Mouse (Mus musculus) stomach, embryonic 14.5 days (tissue): ENCODE results near the gene M1ap. TPM values are rescaled to one million over a fixed set of nuclear protein-coding genes. Genes with fewer than 3 reads are reported as not detected.

Experiments used
- ATAC-seq: fragments of 200-750 bp; cut with Nextera tagmentation; 2 replicates; pipeline ENCODE4 v1.8.0; 2017; ENCODE audit warnings: low read depth, moderate TSS enrichment; ENCODE audit not compliant: insufficient number of reproducible peaks, insufficient read depth, low FRiP score
- H3K27ac ChIP-seq: fragments of 300-500 bp; sonication (generic); 2 replicates; pipeline ENCODE4 v1.5.1; 2014; ENCODE audit warnings: mild to moderate bottlenecking, low read length, moderate library complexity, mixed read lengths
- H3K27me3 ChIP-seq: fragments of 300-500 bp; sonication (generic); 2 replicates; pipeline ENCODE4 v1.6.1; 2014; ENCODE audit warnings: low read length, control low read depth, mixed read lengths; ENCODE audit not compliant: control insufficient read depth, insufficient read depth
- H3K36me3 ChIP-seq: fragments of 300-500 bp; sonication (generic); 2 replicates; pipeline ENCODE4 v1.6.1; 2014; ENCODE audit warnings: mild to moderate bottlenecking, control low read depth, low read length, moderate library complexity, mixed read lengths; ENCODE audit not compliant: control insufficient read depth, insufficient read depth
- H3K4me1 ChIP-seq: fragments of 300-500 bp; sonication (generic); 2 replicates; pipeline ENCODE4 v1.6.1; 2014; ENCODE audit warnings: low read length, control low read depth, mixed read lengths; ENCODE audit not compliant: control insufficient read depth, insufficient read depth
- H3K4me2 ChIP-seq: fragments of 300-500 bp; sonication (generic); replicated peaks from 2 replicates; pipeline ENCODE4 v1.6.1; 2014; ENCODE audit warnings: low read depth, low read length, control low read depth
- H3K4me3 ChIP-seq: fragments of 300-500 bp; sonication (generic); 2 replicates; pipeline ENCODE4 v1.5.1; 2014; ENCODE audit warnings: low read depth, low read length, control low read depth
- H3K9ac ChIP-seq: fragments of 300-500 bp; sonication (generic); replicated peaks from 2 replicates; pipeline ENCODE4 v1.6.1; 2014; ENCODE audit warnings: low read depth, mild to moderate bottlenecking, control low read depth, low read length, moderate library complexity, mixed read lengths
- H3K9me3 ChIP-seq: fragments of 300-500 bp; sonication (generic); 2 replicates; pipeline ENCODE4 v1.6.1; 2016; ENCODE audit warnings: low read depth, low read length, control low read depth; ENCODE audit not compliant: control insufficient read depth
- WGBS: fragments of 180-500 bp; shearing (Covaris S2); extraction: QIAGEN DNeasy Blood & Tissue Kit; methylation state at CpG from one replicate; pipeline ENCODE4 v1.1.7; 2014; 5-methylcytosine and 5-hydroxymethylcytosine counted together
- polyA plus RNA-seq: library from polyadenylated mRNA; unstranded; fragments of >200 nt; fragmentation: Nextera tagmentation; extraction: Ambion mirVana; gene quantifications from 2 replicates; pipeline ENCODE4 v1.2.1, GENCODE M21; 2014

M1ap gene
- polyA plus RNA-seq, 1 experiment from 2014 or later: 0.35 TPM

GRCm38 (mm10) chr6:82996740-82997315 is 50.1 kb downstream of the M1ap start:
- Histone ChIP-seq H3K27ac (no peak overlapping the region; the same call in 1 of the 2 replicates), H3K27me3 (no peaks in the 10 kb centered on the region), H3K4me2 (peak overlapping the region; percentile 32), H3K9me3 (no peaks in the 10 kb centered on the region), H3K4me1 (peaks cover 4% of the 10 kb centered on the region; the same call in 1 of the 2 replicates), H3K4me3 (no peak overlapping the region), H3K36me3 (no peaks in the 10 kb centered on the region), H3K9ac (no peak overlapping the region)
- 10% methylated on average over 11 of the region's 11 CpGs for WGBS
- ATAC-seq: peak; percentile 95

GRCm38 (mm10) chr6:82997511-82998102 is 50.9 kb downstream of the M1ap start:
- 0 out of 2 replicates have a peak, but pooled peaks have one; percentile 8 for ATAC-seq
- no peaks in the 10 kb centered on the region for H3K27me3 ChIP-seq
- no peak overlapping the region for H3K4me2 ChIP-seq
- no peaks in the 10 kb centered on the region for H3K9me3 ChIP-seq
- no peak overlapping the region for H3K4me3 ChIP-seq
- H3K27ac ChIP-seq: peak overlapping the region; percentile 34; the same call in 1 of the 2 replicates
- H3K9ac ChIP-seq: no peak overlapping the region
- WGBS: 47% methylated on average over 7 of the region's 7 CpGs
- no peaks in the 10 kb centered on the region for H3K36me3 ChIP-seq
- H3K4me1 ChIP-seq: peaks cover 4% of the 10 kb centered on the region; the same call in 1 of the 2 replicates

GRCm38 (mm10) chr6:82998326-82998725 is 51.6 kb downstream of the M1ap start:
- WGBS: 68% methylated on average over 4 of the region's 4 CpGs
- no peak overlapping the region for H3K4me3 ChIP-seq
- H3K27me3 ChIP-seq: no peaks in the 10 kb centered on the region
- no peak for ATAC-seq
- peaks cover 4% of the 10 kb centered on the region; the same call in 1 of the 2 replicates for H3K4me1 ChIP-seq
- no peak overlapping the region for H3K4me2 ChIP-seq
- H3K9me3 ChIP-seq: no peaks in the 10 kb centered on the region
- H3K9ac ChIP-seq: no peak overlapping the region
- no peaks in the 10 kb centered on the region for H3K36me3 ChIP-seq
- no peak overlapping the region for H3K27ac ChIP-seq

- no peak for ATAC-seq
- 62% methylated on average over 8 of the region's 8 CpGs for WGBS
- no peaks in the 10 kb centered on the region for H3K27me3 ChIP-seq
Measured at GRCm38 (mm10) chr6:82999986-83000385, 53.3 kb downstream of the M1ap start.

GRCm38 (mm10) chr6:83003082-83003481 is 56.4 kb downstream of the M1ap start:
- Histone ChIP-seq H3K4me1 (no peaks in the 10 kb centered on the region), H3K9me3 (no peaks in the 10 kb centered on the region), H3K27ac (no peak overlapping the region), H3K4me3 (no peak overlapping the region), H3K9ac (no peak overlapping the region), H3K27me3 (no peaks in the 10 kb centered on the region), H3K36me3 (no peaks in the 10 kb centered on the region), H3K4me2 (no peak overlapping the region)
- ATAC-seq: no peak
- 89% methylated on average over 1 of the region's 1 CpGs for WGBS

More at GRCm38 (mm10) chr6:82999986-83000385, 53.3 kb downstream of the M1ap start:
- no peak overlapping the region for H3K4me2 ChIP-seq
- peaks cover 4% of the 10 kb centered on the region; the same call in 1 of the 2 replicates for H3K4me1 ChIP-seq
- H3K9ac ChIP-seq: no peak overlapping the region
- no peaks in the 10 kb centered on the region for H3K9me3 ChIP-seq
- H3K27ac ChIP-seq: no peak overlapping the region
- no peaks in the 10 kb centered on the region for H3K36me3 ChIP-seq
- H3K4me3 ChIP-seq: no peak overlapping the region

GRCm38 (mm10) chr6:83003850-83004249 is 57.1 kb downstream of the M1ap start:
- Histone ChIP-seq H3K36me3 (no peaks in the 10 kb centered on the region), H3K27ac (no peak overlapping the region), H3K4me3 (no peak overlapping the region), H3K9ac (no peak overlapping the region), H3K27me3 (no peaks in the 10 kb centered on the region), H3K4me1 (no peaks in the 10 kb centered on the region), H3K4me2 (no peak overlapping the region), H3K9me3 (no peaks in the 10 kb centered on the region)
- ATAC-seq: no peak
- 84% methylated on average over 5 of the region's 5 CpGs for WGBS

- no peaks in the 10 kb centered on the region for H3K27me3 ChIP-seq
- no peaks in the 10 kb centered on the region for H3K4me1 ChIP-seq
- 74% methylated on average over 2 of the region's 2 CpGs for WGBS
- H3K9me3 ChIP-seq: no peaks in the 10 kb centered on the region
- H3K4me2 ChIP-seq: no peak overlapping the region
- H3K4me3 ChIP-seq: no peak overlapping the region
- H3K36me3 ChIP-seq: no peaks in the 10 kb centered on the region
- H3K9ac ChIP-seq: no peak overlapping the region
- H3K27ac ChIP-seq: no peak overlapping the region
- ATAC-seq: no peak
Measured at GRCm38 (mm10) chr6:83004309-83004708, 57.6 kb downstream of the M1ap start.

GRCm38 (mm10) chr6:83004872-83005271 is 58.2 kb downstream of the M1ap start:
- WGBS: 62% methylated on average over 7 of the region's 7 CpGs
- ATAC-seq: no peak
- Histone ChIP-seq H3K9me3 (no peaks in the 10 kb centered on the region), H3K4me1 (0 out of 2 replicates have a peak, but pooled peaks cover under 1% of the 10 kb centered on the region), H3K4me2 (no peak overlapping the region), H3K27me3 (no peaks in the 10 kb centered on the region), H3K27ac (no peak overlapping the region), H3K36me3 (no peaks in the 10 kb centered on the region), H3K4me3 (no peak overlapping the region), H3K9ac (no peak overlapping the region)
